Mouse (Mus musculus) intestine, embryonic 15.5 days (tissue): ENCODE results near the gene Car9. TPM values are rescaled to one million over a fixed set of nuclear protein-coding genes. Genes with fewer than 3 reads are reported as not detected.

Experiments used
- ATAC-seq: fragments of 200-750 bp; cut with Nextera tagmentation; 2 replicates; pipeline ENCODE4 v1.8.0; 2017; ENCODE audit warnings: moderate TSS enrichment, moderate library complexity
- H3K27ac ChIP-seq: fragments of 300-500 bp; sonication (generic); 2 replicates; pipeline ENCODE4 v1.5.1; 2015; ENCODE audit warnings: mild to moderate bottlenecking, inconsistent platforms
- H3K27me3 ChIP-seq: fragments of 300-500 bp; sonication (generic); replicated peaks from 2 replicates; pipeline ENCODE4 v1.6.1; 2015; ENCODE audit warnings: inconsistent platforms
- H3K36me3 ChIP-seq: fragments of 300-500 bp; sonication (generic); 2 replicates; pipeline ENCODE4 v1.6.1; 2015; ENCODE audit warnings: inconsistent platforms
- H3K4me1 ChIP-seq: fragments of 300-500 bp; sonication (generic); replicated peaks from 2 replicates; pipeline ENCODE4 v1.6.1; 2015; ENCODE audit warnings: inconsistent platforms
- H3K4me2 ChIP-seq: fragments of 300-500 bp; sonication (generic); replicated peaks from 2 replicates; pipeline ENCODE4 v1.6.1; 2015; ENCODE audit warnings: mild to moderate bottlenecking, inconsistent platforms
- H3K4me3 ChIP-seq: fragments of 300-500 bp; sonication (generic); replicated peaks from 2 replicates; pipeline ENCODE4 v1.5.1; 2015; ENCODE audit warnings: inconsistent platforms
- H3K9ac ChIP-seq: fragments of 300-500 bp; sonication (generic); 2 replicates; pipeline ENCODE4 v1.6.1; 2015; ENCODE audit warnings: inconsistent platforms
- H3K9me3 ChIP-seq: fragments of 300-500 bp; sonication (generic); 2 replicates; pipeline ENCODE4 v1.6.1; 2016; ENCODE audit warnings: inconsistent platforms
- WGBS: fragments of 180-500 bp; shearing (Covaris S2); methylation state at CpG from one replicate; pipeline ENCODE4 v1.1.7; 2015; 5-methylcytosine and 5-hydroxymethylcytosine counted together
- polyA plus RNA-seq: library from polyadenylated mRNA; unstranded; fragments of >200 nt; fragmentation: Nextera tagmentation; extraction: Ambion mirVana; gene quantifications from 2 replicates; pipeline ENCODE4 v1.2.1, GENCODE M21; 2015

The Car9 gene
- polyA plus RNA-seq, 1 experiment from 2014 or later: 18.0 TPM

DNA sequence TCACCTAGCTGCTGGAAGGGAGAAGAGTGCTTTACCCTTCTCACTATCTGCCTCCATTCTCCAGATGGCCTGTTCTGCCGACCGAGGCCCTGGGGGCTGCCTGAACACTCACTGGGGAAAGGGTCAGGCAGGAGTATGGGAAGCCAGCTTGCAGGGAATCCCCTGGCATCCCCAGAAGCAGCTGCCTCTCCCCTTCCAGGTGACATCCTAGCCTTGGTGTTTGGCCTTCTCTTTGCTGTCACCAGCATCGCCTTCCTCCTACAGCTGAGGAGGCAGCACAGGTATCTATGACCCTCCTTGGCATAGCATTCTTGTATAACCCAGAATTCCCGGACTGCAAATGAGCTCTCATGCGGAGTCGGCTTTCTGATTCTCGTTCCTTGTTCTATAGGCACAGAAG is 5.9 kb downstream of the Car9 start:
- no peak overlapping the region for H3K9ac ChIP-seq
- WGBS: 70% methylated on average over 7 of the region's 7 CpGs
- H3K9me3 ChIP-seq: no peaks in the 10 kb centered on the region
- H3K27me3 ChIP-seq: no peaks in the 10 kb centered on the region
- H3K4me2 ChIP-seq: no peak overlapping the region
- H3K4me1 ChIP-seq: peaks cover 17% of the 10 kb centered on the region
- no peak overlapping the region; the same call in 1 of the 2 replicates for H3K27ac ChIP-seq
- no peak overlapping the region for H3K4me3 ChIP-seq
- ATAC-seq: no peak
- H3K36me3 ChIP-seq: no peaks in the 10 kb centered on the region

DNA sequence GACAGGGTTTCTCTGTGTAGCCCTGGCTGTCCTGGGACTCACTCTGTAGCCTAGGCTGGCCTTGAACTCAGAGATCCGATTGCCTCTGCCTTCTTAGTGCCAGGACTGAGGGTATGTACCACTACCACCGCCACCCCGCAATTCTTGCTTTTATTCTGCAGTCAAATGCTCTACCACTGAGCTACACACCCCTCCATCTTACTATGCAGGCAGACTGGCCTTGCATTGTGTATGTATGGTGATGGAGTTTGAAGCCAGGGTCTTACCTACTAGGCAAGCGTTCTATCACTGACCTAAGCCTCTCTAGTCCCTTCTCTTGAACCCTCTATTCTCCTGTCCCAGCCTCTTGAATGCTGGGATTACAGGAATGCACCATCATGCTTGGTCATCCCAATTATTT is 6.5 kb downstream of the Car9 start:
- peaks cover 11% of the 10 kb centered on the region for H3K4me1 ChIP-seq
- H3K9ac ChIP-seq: no peak overlapping the region
- H3K9me3 ChIP-seq: no peaks in the 10 kb centered on the region
- no peak overlapping the region for H3K4me3 ChIP-seq
- H3K4me2 ChIP-seq: no peak overlapping the region
- H3K27me3 ChIP-seq: no peaks in the 10 kb centered on the region
- WGBS: 80% methylated on average over 4 of the region's 4 CpGs
- no peak for ATAC-seq
- peaks cover 4% of the 10 kb centered on the region for H3K36me3 ChIP-seq
- H3K27ac ChIP-seq: no peak overlapping the region

DNA sequence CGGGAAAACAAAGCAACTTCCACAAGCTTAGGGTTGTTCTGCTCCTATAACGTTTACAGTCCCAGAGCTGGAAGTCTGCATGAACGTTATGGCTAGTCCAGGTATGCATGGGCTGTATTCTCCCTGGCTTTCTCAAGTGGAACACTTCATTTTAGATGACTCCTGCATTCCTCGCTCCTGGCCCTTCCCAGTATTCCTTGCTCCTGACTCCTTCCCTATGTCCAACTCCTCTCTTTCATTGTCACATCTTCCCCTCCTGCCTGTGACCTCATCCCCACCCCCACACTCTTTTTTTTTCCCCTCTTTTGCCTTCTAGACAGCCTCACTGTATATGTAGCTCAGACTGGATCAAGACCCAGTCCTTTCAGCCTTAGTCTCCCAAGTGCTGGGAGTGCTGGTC is 7.0 kb downstream of the Car9 start:
- no peak overlapping the region for H3K27ac ChIP-seq
- no peak for ATAC-seq
- peaks cover 4% of the 10 kb centered on the region for H3K36me3 ChIP-seq
- no peak overlapping the region for H3K9ac ChIP-seq
- no peaks in the 10 kb centered on the region for H3K27me3 ChIP-seq
- no peak overlapping the region for H3K4me3 ChIP-seq
- WGBS: 70% methylated on average over 4 of the region's 4 CpGs
- peaks cover 7% of the 10 kb centered on the region for H3K4me1 ChIP-seq
- no peaks in the 10 kb centered on the region for H3K9me3 ChIP-seq
- no peak overlapping the region for H3K4me2 ChIP-seq

DNA sequence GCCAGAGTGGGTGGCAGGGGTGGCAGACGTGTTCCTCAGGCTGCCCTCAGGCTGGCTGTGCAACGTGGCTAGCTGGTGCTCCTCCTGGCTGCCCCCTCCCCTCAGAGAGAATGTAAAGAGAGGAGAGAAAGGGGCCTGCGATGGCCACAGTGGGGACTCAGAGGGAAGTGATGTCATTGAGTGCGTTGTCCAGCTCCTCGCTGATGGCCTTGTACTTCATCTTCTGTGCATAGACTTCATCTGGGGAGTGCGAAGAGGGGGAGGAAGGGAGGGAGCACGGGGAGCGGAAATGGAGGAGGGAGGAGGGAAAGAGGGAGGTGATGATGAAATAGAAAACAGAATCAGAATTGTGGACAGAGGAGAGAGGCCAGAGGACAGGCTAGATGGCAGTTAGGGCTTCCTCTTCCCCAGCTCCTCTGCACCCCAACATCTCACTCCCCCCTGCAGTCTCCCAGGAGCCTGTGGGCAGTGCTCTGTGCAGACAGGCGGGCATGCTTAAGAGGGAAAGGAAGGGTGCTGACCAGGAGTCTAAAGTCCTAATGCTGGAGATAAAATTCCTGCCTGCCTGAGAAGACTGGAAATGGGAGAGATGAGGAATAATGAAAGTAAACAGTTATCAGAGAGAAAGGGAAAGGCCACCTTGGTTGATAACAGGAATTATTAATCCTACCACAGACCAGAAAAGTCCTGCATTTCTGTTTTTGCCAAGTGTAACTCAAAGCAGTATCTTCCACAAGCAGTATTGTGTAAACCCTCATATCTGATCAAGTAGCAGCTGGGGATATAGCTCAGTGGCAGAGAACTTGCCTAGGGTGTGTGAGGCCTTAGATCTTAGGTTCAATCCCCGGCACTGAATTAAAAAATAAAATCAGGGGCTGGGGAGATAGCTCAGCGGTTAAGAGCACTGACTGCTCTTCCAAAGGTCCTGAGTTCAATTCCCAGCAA is 9.3 kb downstream of the Car9 start:
- Histone ChIP-seq H3K4me2 (no peak overlapping the region), H3K9me3 (no peaks in the 10 kb centered on the region), H3K9ac (no peak overlapping the region), H3K36me3 (peaks cover 8% of the 10 kb centered on the region), H3K27ac (no peak overlapping the region), H3K27me3 (peaks cover 5% of the 10 kb centered on the region; the same call in 1 of the 2 replicates), H3K4me1 (peaks cover 12% of the 10 kb centered on the region), H3K4me3 (no peak overlapping the region)
- peak; percentile 48 for ATAC-seq
- WGBS: 59% methylated on average over 11 of the region's 11 CpGs

DNA sequence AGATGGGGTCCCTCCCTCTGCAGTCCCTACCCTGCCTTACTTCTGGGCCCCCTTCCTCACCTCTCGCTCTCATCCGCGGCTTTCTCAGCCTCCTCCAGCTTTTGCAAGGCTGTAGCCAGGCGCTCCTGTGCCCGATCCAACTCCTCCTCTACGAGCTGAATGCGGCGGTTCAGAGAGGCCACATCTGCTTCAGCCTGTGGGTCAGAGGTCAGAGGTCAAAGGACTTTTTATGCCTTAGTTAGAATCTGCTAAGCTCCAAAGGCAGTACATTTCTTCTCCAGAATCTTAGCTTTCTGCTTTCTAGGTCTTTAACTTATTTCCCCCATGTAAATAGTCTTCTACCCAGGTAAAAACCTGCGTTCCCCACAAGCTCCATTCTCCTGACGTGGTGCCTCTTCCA is 12.8 kb downstream of the Car9 start:
- Histone ChIP-seq H3K9ac (peak overlapping the region; percentile 1; the same call in 1 of the 2 replicates), H3K27ac (no peak overlapping the region), H3K4me1 (peaks cover 31% of the 10 kb centered on the region), H3K27me3 (peaks cover 5% of the 10 kb centered on the region), H3K9me3 (no peaks in the 10 kb centered on the region), H3K36me3 (peaks cover 8% of the 10 kb centered on the region), H3K4me3 (peak overlapping the region; percentile 7; the same call in 1 of the 2 replicates), H3K4me2 (peak overlapping the region; percentile 83)
- no peak for ATAC-seq
- 37% methylated on average over 10 of the region's 10 CpGs for WGBS

DNA sequence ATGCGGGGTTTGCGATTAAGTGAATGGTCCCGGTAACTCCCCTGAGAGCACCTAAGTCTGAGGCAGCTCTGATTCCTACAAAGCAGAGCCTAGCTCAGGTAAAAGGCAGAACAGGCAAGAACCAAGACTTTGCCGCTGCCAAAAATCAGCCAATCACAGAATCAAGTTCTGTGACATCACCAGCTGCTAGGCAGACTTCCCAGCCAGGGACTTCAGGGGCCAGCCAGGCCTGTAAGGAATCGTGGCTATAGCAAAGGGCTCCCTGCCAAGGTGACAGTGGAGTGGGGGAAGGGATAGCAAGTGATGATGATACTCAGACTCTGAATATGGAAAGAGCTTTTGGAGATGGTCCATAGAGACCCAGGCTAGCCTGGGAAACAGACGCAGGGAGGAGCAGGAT is 13.2 kb downstream of the Car9 start:
- ATAC-seq: peak; percentile 21; the same call in 1 of the 2 replicates
- H3K4me1 ChIP-seq: peaks cover 31% of the 10 kb centered on the region
- H3K4me2 ChIP-seq: peak overlapping the region; percentile 83
- peaks cover 5% of the 10 kb centered on the region for H3K27me3 ChIP-seq
- 13% methylated on average over 6 of the region's 6 CpGs for WGBS
- peaks cover 8% of the 10 kb centered on the region for H3K36me3 ChIP-seq
- H3K9ac ChIP-seq: 0 out of 2 replicates have a peak overlapping the region, but pooled peaks have one; percentile 1
- peak overlapping the region; percentile 7; the same call in 1 of the 2 replicates for H3K4me3 ChIP-seq
- H3K9me3 ChIP-seq: no peaks in the 10 kb centered on the region
- H3K27ac ChIP-seq: no peak overlapping the region

DNA sequence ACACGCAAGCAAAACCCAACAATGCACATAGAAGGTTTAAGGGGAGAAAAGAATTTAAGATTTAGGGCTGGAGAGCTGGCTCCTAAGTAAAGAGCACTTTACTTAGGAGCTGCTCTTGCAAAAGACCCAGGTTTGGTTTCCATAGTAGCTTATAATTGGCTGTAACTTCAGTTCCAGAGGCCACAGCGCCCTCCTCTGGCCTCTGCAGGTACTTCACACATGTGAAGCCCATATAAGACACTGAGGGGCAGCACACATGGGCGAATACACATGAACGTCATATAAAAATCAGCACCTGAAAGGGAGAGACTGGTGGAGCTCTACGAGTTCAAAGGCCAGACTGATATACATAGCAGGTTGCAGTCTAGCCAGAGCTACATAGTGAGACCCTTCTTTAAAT is 21.1 kb downstream of the Car9 start:
- Histone ChIP-seq H3K9me3 (0 out of 2 replicates have a peak, but pooled peaks cover 3% of the 10 kb centered on the region), H3K4me1 (peaks cover 8% of the 10 kb centered on the region; the same call in 1 of the 2 replicates), H3K27ac (no peak overlapping the region), H3K4me3 (no peak overlapping the region), H3K27me3 (no peaks in the 10 kb centered on the region; the same call in 1 of the 2 replicates), H3K9ac (no peak overlapping the region), H3K36me3 (peaks cover 20% of the 10 kb centered on the region), H3K4me2 (no peak overlapping the region)
- WGBS: 66% methylated on average over 5 of the region's 5 CpGs
- no peak for ATAC-seq

DNA sequence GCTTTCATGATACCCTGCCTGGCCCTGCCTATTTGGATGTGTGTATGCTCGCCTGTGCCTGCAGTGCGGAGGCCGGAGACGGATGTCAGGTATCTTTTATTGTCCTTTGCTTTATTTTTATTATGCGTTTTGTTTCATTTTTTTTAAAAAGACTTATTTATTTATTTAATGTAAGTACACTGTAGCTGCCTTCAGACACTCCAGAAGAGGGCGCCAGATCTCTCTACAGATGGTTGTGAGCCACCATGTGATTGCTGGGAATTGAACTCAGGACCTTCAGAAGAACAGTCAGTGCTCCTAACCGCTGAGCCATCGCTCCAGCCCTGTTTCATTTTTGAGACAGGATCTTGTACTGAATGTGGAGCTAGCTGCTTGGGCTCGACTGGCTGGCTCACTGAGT is 21.7 kb downstream of the Car9 start:
- Histone ChIP-seq H3K9ac (no peak overlapping the region), H3K4me3 (no peak overlapping the region), H3K27me3 (no peaks in the 10 kb centered on the region; the same call in 1 of the 2 replicates), H3K36me3 (peaks cover 26% of the 10 kb centered on the region), H3K27ac (no peak overlapping the region), H3K4me2 (no peak overlapping the region), H3K4me1 (peaks cover 6% of the 10 kb centered on the region; the same call in 1 of the 2 replicates), H3K9me3 (0 out of 2 replicates have a peak, but pooled peaks cover 3% of the 10 kb centered on the region)
- ATAC-seq: no peak
- WGBS: 80% methylated on average over 9 of the region's 9 CpGs

DNA sequence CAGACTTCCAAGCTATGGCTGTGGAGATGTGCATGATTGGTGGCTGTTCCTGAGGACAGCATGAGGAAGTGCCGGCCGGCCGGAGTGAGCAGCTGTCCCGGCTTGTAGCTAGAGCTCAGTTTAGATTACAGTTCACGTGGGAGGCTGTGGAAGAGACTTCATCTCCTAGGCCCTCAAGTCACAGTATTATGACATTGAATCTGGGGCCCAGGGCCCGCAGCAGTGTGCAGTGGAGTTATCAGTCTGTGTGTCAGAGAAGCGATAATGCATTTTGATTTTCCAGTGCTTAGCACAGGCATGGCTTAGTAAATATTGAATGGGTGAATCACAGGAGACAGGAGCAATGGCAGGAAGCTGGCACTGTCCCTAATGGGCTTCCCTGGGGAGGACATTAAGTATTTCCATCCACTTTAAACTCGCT is 23.3 kb downstream of the Car9 start:
- H3K4me1 ChIP-seq: no peaks in the 10 kb centered on the region
- H3K27ac ChIP-seq: 0 out of 2 replicates have a peak overlapping the region, but pooled peaks have one; percentile 27
- no peaks in the 10 kb centered on the region for H3K27me3 ChIP-seq
- H3K4me2 ChIP-seq: no peak overlapping the region
- H3K9me3 ChIP-seq: 0 out of 2 replicates have a peak, but pooled peaks cover 3% of the 10 kb centered on the region
- 51% methylated on average over 8 of the region's 8 CpGs for WGBS
- ATAC-seq: no peak
- no peak overlapping the region for H3K4me3 ChIP-seq
- H3K9ac ChIP-seq: no peak overlapping the region
- peaks cover 36% of the 10 kb centered on the region for H3K36me3 ChIP-seq

DNA sequence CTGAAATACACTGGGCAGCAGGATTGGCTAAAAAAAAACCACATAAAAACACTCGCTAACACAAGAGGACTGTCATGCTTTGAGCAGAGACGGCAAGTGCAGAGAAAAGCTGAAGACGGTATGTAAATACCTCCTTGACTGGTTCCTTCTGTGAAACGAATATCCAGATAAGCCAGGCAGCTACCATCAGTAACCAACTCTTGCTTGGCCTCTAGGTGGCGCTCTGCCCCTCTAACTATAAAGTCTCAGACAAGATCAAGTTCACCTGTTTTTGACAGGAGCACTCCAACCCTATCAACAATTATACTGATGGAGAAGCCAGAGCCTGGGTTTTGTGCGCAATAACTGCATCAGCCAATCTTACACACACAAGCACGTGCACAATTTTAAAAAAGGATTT is 23.8 kb downstream of the Car9 start:
- H3K27ac ChIP-seq: no peak overlapping the region
- H3K4me2 ChIP-seq: no peak overlapping the region
- H3K9ac ChIP-seq: no peak overlapping the region
- H3K36me3 ChIP-seq: peaks cover 41% of the 10 kb centered on the region
- no peaks in the 10 kb centered on the region for H3K27me3 ChIP-seq
- H3K9me3 ChIP-seq: 0 out of 2 replicates have a peak, but pooled peaks cover 3% of the 10 kb centered on the region
- H3K4me1 ChIP-seq: no peaks in the 10 kb centered on the region
- WGBS: 17% methylated on average over 7 of the region's 7 CpGs
- H3K4me3 ChIP-seq: no peak overlapping the region
- peak; percentile 48; the same call in 1 of the 2 replicates for ATAC-seq

DNA sequence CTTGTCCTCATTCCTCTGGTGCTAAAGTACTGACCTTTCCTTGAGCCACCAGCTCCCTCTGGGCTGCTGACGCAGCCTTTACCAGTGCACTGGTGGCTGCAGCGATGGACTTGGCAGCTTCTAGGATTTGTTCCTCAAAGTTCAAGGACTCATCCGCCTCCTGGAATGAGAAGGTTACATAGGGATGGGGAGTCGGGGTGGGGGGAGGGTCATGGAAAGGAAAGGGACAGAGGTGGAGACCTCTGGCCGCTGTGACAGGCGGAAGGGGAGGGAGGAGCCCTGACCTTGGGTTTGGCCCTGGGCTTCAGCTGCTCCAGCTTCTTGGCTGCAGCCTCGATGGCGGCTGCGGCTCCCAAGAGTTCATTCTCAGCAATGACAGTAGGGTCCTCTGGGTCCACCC is 26.5 kb downstream of the Car9 start:
- 84% methylated on average over 9 of the region's 9 CpGs for WGBS
- Histone ChIP-seq H3K36me3 (peaks cover 61% of the 10 kb centered on the region), H3K9ac (no peak overlapping the region), H3K4me3 (no peak overlapping the region), H3K9me3 (no peaks in the 10 kb centered on the region), H3K27ac (no peak overlapping the region), H3K4me2 (no peak overlapping the region), H3K4me1 (no peaks in the 10 kb centered on the region), H3K27me3 (no peaks in the 10 kb centered on the region)
- no peak for ATAC-seq

DNA sequence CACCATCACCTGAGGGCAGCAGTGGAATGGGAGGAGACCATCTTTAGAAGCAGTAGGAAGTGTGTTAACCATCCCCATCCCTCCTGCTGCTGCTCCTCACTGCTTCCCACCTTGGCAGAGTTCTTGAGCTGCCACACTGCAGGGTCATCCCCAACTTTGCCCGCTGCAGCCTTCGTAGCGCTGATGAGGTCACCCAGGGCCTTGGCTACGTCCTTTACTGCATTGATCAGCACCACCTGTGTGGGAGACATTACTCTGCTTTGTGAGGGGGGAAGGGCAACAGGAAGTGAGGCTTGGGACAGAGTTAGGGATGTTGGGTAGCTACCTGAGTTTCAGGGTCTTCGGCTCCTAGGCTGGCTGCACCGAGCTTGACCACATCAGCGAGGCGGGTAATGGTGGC is 28.9 kb downstream of the Car9 start:
- 94% methylated on average over 8 of the region's 8 CpGs for WGBS

More for the DNA sequence above, 28.9 kb downstream of the Car9 start:
- no peaks in the 10 kb centered on the region for H3K27me3 ChIP-seq
- no peaks in the 10 kb centered on the region for H3K9me3 ChIP-seq
- no peak for ATAC-seq
- no peak overlapping the region for H3K4me3 ChIP-seq
- H3K4me2 ChIP-seq: no peak overlapping the region
- no peaks in the 10 kb centered on the region for H3K4me1 ChIP-seq
- peaks cover 82% of the 10 kb centered on the region for H3K36me3 ChIP-seq
- H3K9ac ChIP-seq: no peak overlapping the region
- H3K27ac ChIP-seq: no peak overlapping the region
